Mouse (Mus musculus) right cerebral cortex, adult 18-20 months (tissue): ENCODE measurements at regions not wholly inside any gene's neighbourhood (a gene's known extent, or its start where the extent isn't known, plus 50 kb on each side); places are given as distances from the start of the nearest gene placed in this dataset.
A peak's percentile ranks its signal among the peaks of the same experiment; 100 is the strongest.

Experiments
- DNase-seq: peaks from one replicate; pipeline ENCODE4 v3.0.0; 2022; ENCODE audit warnings: mixed read lengths

DNA sequence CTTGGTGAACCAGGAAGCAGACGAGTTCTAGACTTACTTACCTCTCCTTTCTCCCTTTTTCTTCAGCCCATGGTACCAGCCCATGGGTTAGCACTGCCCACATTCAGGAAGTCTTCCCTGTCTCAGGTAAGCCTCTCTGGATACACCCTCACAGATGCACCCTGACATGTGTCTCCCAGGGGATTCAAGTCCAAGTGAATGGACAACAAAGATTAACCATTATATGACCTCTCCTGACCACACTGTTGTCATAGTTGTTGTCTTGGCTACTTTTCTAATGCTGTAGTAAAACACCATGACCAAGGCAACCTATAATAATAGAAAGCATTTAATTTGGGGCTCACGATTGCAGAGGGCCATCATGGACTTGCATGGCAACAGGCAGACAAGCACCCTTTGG lies 98.8 kb upstream of the Vash1 start:
- no peak for DNase-seq

GRCm38 (mm10) chr12:86580132-86580718 lies 98.3 kb upstream of the Vash1 start:
- no peak for DNase-seq

- no peak for DNase-seq
These were observed 96.4 kb upstream of the Vash1 start for GRCm38 (mm10) chr12:86582076-86582475.

- no peak for DNase-seq
These were observed 90.5 kb upstream of the Vash1 start for GRCm38 (mm10) chr12:86588010-86588409.

DNA sequence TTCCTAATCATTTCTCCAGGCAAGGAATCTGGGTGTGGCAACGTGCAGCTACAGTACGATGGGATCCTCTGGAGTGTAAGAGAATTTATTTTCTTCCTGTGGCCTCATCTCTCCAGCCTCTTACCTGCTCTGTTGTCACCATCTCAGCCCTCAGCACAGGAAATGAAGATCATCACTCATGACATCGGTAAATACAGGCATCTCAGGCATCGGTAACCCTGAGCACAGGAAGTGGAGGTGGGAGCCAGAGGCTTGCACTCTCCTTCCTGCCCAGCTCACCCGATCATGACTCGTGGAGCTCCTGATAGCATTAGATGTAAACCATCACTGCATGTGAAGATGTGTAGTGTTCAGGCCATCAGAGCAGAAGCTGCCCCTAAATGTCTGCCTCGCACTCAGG lies 86.0 kb upstream of the Vash1 start:
- DNase-seq: no peak

- no peak for DNase-seq
These were observed 83.9 kb upstream of the Vash1 start for GRCm38 (mm10) chr12:86594647-86595046.

DNA sequence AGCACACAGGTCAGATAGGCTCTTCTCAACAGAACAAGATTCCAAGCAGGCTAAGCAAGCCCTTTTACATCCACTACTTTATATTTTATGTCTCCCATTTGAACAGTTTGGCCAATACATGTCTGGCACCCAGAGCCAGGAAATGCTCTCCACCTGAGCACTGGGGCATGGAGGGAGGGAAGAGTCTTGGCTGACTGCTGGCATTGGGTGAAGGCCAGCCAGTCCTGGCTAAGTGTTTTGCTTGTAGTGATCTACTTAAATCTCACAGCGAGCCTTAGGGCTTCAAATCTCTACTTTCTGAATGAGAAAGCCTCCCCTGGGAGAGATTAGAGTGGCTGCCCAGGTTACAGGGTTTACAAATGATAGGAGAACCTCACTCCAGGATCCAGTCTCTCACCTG lies 78.5 kb upstream of the Vash1 start:
- no peak for DNase-seq

- no peak for DNase-seq
These were observed 75.0 kb upstream of the Vash1 start for GRCm38 (mm10) chr12:86603521-86603920.

- no peak for DNase-seq
These were observed 66.0 kb upstream of the Vash1 start for GRCm38 (mm10) chr12:86612431-86613040.

GRCm38 (mm10) chr12:86614156-86614555 lies 64.3 kb upstream of the Vash1 start:
- DNase-seq: peak; percentile 34

DNA sequence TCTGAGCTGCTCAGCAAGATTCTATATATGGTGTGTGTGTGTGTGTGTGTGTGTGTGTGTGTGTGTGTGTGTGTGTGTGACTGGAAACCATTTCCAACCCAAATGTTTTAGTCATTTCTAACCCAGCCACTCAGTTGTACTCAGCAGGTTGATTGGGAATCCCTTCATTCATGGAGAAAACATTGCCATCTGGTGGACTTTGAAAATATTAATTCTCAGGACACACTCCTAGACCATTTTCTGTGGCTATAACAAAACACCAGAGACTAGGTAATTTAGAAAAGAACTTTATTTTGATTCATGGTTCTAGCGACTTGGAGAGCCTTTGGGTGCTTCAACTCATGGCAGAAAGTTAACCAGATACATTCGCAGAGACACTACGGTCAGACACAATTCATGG lies 62.2 kb upstream of the Vash1 start:
- DNase-seq: no peak

DNA sequence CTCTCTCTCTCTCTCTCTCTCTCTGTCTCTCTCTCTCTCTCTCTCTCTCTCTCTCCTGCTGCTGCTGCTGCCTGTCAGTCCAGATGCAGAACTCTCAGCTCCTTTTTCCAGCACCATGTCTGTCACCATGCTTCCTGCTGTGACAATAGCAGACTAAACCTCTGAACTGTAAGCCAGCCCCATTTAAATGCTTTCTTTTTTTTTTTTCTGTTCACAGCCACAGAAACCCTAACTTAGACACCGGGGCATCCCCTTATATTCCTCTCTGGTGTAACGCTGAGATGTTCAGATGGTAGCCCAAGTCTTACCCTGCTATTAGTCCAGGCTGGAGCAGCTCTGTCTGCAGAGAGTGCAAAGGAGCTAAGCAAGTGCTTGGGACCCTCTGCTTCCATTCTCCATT lies 54.3 kb upstream of the Vash1 start:
- no peak for DNase-seq

DNA sequence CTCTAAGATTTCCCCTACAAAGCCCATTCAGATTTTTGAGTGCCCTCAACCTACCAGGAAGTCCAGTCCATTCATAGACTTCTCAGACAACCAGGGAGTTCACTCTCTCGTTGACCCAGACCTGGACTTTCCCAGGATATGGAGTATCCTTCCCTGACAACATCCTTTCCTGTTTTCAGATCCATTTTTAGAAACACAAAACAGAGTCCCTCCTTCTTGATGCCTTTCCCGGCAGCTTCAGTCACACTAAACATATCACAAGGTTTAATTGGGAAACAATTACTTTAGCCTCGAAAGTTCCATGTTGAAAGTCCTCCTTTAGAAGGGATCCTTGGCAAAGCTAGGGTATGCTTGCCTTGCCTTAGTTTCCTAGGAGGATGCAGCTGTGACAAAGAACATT lies 51.8 kb upstream of the Vash1 start:
- no peak for DNase-seq

DNA sequence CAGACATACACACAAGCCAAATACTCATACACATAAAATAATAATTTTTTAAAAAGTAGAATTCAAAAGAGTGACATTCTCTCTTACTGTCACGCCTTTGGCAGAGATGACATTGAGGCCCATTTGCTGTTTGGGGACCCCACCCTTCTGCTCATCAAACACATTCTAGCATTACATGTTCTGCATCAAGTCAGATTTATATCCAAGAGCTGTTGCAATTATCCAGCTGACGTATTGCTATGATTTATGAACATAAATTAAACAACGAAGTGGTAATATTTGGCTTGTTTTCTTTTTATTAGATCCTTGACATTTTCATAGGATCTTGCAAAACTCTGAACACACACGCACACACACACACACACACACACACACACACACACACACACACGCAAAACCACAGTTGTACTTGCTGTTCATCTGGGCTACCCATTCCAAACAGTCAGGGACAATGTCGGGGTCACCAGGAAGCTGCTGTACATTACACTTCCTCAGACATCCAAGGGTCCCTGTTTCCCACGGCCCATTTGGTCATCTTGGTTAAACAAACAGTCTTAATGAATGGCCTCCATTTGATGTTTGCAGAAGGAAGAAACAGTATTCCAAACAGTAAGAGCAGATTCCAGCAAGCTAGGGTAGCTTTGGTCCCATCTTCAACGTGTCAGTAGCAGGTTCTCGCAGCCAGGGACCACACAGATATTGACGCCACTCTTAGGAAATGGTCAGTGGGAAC lies 50.3 kb upstream of the Vash1 start:
- no peak for DNase-seq
